Mouse (Mus musculus): ENCODE data around the gene H2-DMb2. TPM values are rescaled to one million over a fixed set of nuclear protein-coding genes. Genes with fewer than 3 reads are reported as not detected.

The H2-DMb2 gene
- polyA plus RNA-seq, 1 experiment from 2014 or later, result not detected

DNA sequence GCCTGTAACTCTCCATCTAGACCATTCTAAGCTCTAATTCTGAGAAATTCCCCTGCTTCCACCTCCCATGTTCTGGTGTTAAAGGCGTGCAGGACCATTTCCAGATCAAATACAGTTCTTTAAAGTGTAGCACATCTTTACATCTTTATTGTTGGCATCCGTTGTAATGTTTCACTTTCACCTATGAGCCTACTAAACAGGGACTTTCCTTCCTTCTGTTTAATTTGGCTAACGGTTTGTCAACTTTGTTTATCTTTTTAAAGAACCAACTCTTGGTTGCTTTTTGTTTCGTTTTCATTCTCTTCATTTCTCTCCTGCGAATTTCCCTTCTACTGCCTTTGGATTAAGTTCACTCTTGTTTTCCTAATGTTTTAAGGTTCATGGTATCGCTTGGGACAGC, 40.3 kb upstream of the H2-DMb2 start:
- H3K27ac ChIP-seq (ENCODE audit: low read depth, low read length), result no peak overlapping the region
- no peaks in the 10 kb centered on the region for H3K4me1 ChIP-seq (replicated peaks; ENCODE audit: control insufficient read depth, insufficient read depth, low read length)
- ATAC-seq (ENCODE audit: low FRiP score), result no peak
- H3K9ac ChIP-seq (ENCODE audit: low read depth, low read length), result no peak overlapping the region
- H3K27me3 ChIP-seq (ENCODE audit: control insufficient read depth, insufficient read depth, low read length), result no peaks in the 10 kb centered on the region
- WGBS, result 88% methylated on average over 6 of the region's 6 CpGs
- H3K9me3 ChIP-seq (ENCODE audit: control insufficient read depth, low read length), result no peaks in the 10 kb centered on the region
- no peaks in the 10 kb centered on the region for H3K36me3 ChIP-seq (ENCODE audit: control insufficient read depth, insufficient read depth, low read length)
- DNase-seq (ENCODE audit: low spot score), result no peak
- H3K4me2 ChIP-seq (replicated peaks; ENCODE audit: low read depth, low read length), result no peak overlapping the region
- no peak overlapping the region for H3K4me3 ChIP-seq (ENCODE audit: low read depth, low read length)

DNA sequence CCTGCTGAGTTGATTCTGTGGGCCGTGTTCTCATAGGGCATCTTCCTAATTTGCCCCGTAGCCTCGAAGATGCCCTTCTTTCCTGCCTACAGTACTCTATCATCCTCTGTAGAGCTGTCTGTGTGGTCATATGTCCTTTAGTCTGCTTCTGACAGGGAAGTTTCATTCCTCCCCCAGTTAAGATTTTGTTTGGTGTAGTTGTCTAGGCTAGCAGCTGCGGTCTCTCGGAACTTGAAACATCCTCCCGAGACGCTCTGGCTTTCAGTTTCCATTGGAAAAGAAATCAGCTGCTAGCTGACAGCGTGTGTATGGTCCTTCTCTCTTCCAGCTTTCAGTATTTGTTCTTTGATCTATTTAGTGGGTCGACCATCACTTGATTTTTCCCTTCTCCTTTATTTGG, 38.3 kb upstream of the H2-DMb2 start:
- no peak overlapping the region for H3K4me3 ChIP-seq (ENCODE audit: low read depth, low read length)
- WGBS, result 88% methylated on average over 9 of the region's 9 CpGs
- no peak overlapping the region for H3K27ac ChIP-seq (ENCODE audit: low read depth, low read length)
- no peaks in the 10 kb centered on the region for H3K27me3 ChIP-seq (ENCODE audit: control insufficient read depth, insufficient read depth, low read length)
- H3K9ac ChIP-seq (ENCODE audit: low read depth, low read length), result no peak overlapping the region
- no peak overlapping the region for H3K4me2 ChIP-seq (replicated peaks; ENCODE audit: low read depth, low read length)
- H3K36me3 ChIP-seq (ENCODE audit: control insufficient read depth, insufficient read depth, low read length), result no peaks in the 10 kb centered on the region
- no peaks in the 10 kb centered on the region for H3K9me3 ChIP-seq (ENCODE audit: control insufficient read depth, low read length)
- ATAC-seq (ENCODE audit: low FRiP score) (no peak), DNase-seq (ENCODE audit: low spot score) (no peak)
- H3K4me1 ChIP-seq (replicated peaks; ENCODE audit: control insufficient read depth, insufficient read depth, low read length), result no peaks in the 10 kb centered on the region

DNA sequence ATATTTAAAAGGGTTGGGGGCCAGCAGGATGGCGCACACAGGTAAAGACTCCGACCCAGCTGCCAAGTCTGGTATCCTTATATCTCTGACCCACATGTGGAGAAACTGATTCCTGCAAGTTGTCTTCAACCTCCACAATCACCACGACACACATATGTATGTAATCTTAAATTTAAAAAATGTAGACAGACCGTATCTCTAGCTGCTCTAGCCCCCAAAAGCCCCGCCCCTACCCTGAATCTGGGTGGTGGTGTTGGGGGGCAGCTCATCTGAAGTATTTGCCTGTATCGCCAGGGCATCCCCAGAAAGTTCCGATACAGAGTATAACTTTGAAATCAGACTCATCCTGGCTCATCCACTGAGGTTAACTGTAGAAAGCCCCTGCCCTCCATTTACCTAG, 36.6 kb upstream of the H2-DMb2 start:
- Histone ChIP-seq H3K9me3 (ENCODE audit: control insufficient read depth, low read length) (no peaks in the 10 kb centered on the region), H3K4me2 (replicated peaks; ENCODE audit: low read depth, low read length) (no peak overlapping the region), H3K9ac (ENCODE audit: low read depth, low read length) (no peak overlapping the region), H3K27me3 (ENCODE audit: control insufficient read depth, insufficient read depth, low read length) (no peaks in the 10 kb centered on the region), H3K4me3 (ENCODE audit: low read depth, low read length) (no peak overlapping the region), H3K36me3 (ENCODE audit: control insufficient read depth, insufficient read depth, low read length) (peaks cover 1% of the 10 kb centered on the region; the same call in 1 of the 2 replicates), H3K27ac (ENCODE audit: low read depth, low read length) (no peak overlapping the region), H3K4me1 (replicated peaks; ENCODE audit: control insufficient read depth, insufficient read depth, low read length) (no peaks in the 10 kb centered on the region)
- WGBS, result 88% methylated on average over 7 of the region's 7 CpGs
- DNase-seq (ENCODE audit: low spot score) (no peak), ATAC-seq (ENCODE audit: low FRiP score) (no peak)

DNA sequence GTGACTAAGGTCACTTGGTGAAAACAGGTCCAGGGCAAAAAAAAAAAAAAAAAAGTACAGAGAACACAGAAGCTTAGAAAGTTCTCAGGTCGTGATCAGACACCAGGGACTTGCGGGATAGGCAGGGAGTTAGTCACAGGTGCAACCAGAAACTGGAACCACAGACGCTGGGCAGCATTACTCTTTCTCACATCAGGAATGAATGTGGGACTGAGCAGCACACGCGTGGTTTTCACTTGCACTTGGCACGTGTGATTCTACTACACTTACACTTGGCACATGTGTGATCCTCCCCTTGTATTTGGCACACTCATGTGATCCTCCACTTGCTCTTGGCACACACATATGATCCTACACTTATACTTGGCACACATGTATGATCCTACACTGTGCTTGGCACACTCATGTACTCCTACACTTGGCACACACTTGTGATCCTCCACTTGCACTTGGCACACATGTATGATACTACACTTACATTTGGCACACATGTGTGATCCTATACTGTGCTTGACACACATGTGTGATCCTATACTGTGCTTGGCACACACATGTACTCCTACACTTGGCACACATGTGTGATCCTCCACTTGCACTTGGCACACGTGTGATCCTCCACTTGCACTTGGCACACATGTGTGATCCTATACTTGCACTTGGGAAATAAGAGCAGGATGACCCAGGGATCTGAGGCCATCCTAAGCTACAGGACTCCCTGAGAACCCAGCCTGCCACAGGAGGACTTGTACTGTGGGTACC, 35.8 kb upstream of the H2-DMb2 start:
- H3K36me3 ChIP-seq (ENCODE audit: control insufficient read depth, insufficient read depth, low read length), result peaks cover 7% of the 10 kb centered on the region; the same call in 1 of the 2 replicates
- ATAC-seq (ENCODE audit: low FRiP score) (no peak), DNase-seq (ENCODE audit: low spot score) (no peak)
- no peak overlapping the region for H3K4me2 ChIP-seq (replicated peaks; ENCODE audit: low read depth, low read length)
- no peak overlapping the region for H3K4me3 ChIP-seq (ENCODE audit: low read depth, low read length)
- 91% methylated on average over 7 of the region's 7 CpGs for WGBS
- H3K9me3 ChIP-seq (ENCODE audit: control insufficient read depth, low read length), result no peaks in the 10 kb centered on the region
- no peak overlapping the region for H3K27ac ChIP-seq (ENCODE audit: low read depth, low read length)
- no peaks in the 10 kb centered on the region for H3K27me3 ChIP-seq (ENCODE audit: control insufficient read depth, insufficient read depth, low read length)
- no peak overlapping the region for H3K9ac ChIP-seq (ENCODE audit: low read depth, low read length)
- H3K4me1 ChIP-seq (replicated peaks; ENCODE audit: control insufficient read depth, insufficient read depth, low read length), result no peaks in the 10 kb centered on the region

DNA sequence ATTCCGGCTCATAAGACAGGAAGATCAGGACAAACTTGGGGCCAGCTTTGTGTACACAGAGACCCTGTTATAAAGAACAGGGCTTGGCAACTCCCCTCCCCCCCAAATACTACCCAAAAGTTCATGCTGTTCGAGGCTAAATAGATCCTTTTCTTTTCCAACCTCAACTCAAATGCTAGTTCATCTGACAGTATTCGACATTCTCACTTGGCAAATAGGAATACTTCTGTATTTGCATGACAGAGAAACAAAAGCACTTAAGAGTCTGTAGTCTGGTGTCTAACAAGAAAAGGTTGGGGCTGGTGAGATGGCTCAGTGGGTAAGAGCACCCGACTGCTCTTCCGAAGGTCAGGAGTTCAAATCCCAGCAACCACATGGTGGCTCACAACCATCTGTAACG, 34.6 kb upstream of the H2-DMb2 start:
- Histone ChIP-seq H3K4me1 (replicated peaks; ENCODE audit: control insufficient read depth, insufficient read depth, low read length) (no peaks in the 10 kb centered on the region), H3K27ac (ENCODE audit: low read depth, low read length) (no peak overlapping the region), H3K4me2 (replicated peaks; ENCODE audit: low read depth, low read length) (no peak overlapping the region), H3K9me3 (ENCODE audit: control insufficient read depth, low read length) (no peaks in the 10 kb centered on the region), H3K36me3 (ENCODE audit: control insufficient read depth, insufficient read depth, low read length) (peaks cover 19% of the 10 kb centered on the region), H3K9ac (ENCODE audit: low read depth, low read length) (no peak overlapping the region), H3K27me3 (ENCODE audit: control insufficient read depth, insufficient read depth, low read length) (no peaks in the 10 kb centered on the region), H3K4me3 (ENCODE audit: low read depth, low read length) (no peak overlapping the region)
- WGBS, result 87% methylated on average over 5 of the region's 6 CpGs
- no peak for DNase-seq (ENCODE audit: low spot score)
- no peak for ATAC-seq (ENCODE audit: low FRiP score)

DNA sequence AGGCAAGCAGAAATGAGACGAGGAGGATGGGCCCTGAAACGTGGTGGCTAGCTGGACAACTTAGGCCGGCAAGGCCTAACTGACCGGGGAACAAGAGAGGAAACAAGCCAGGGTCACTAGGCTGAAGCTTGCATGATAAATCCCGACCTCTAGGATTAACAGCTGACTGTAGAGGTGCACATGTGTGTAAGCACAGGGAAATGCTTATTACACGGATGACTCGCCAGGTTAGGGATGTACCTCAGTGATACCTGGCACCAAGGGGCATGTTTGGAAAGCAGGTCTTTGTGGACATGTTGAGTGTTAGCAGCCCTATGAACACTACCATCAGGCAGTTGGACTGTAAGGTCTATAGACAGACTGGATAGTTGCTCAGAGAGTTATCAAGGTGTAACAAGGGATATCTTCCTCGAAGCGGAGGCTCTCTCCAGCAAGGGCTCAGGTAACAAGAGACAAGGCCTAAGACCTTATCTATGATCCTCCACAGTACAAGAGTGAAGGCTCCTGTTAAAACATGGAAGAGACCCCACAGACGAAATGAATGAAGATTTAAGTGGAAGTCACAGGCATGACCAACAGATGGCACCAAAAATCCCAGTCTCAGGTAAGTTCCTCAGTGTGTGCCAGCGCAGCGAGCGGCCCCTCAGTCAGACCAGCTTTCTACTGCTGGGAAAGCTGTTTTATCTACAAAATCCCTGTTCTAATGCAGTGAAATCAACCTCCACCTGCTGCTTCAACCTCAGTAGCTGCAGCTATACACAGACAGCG, 33.9 kb upstream of the H2-DMb2 start:
- no peak overlapping the region for H3K27ac ChIP-seq (ENCODE audit: low read depth, low read length)
- no peaks in the 10 kb centered on the region for H3K9me3 ChIP-seq (ENCODE audit: control insufficient read depth, low read length)
- no peaks in the 10 kb centered on the region for H3K4me1 ChIP-seq (replicated peaks; ENCODE audit: control insufficient read depth, insufficient read depth, low read length)
- H3K4me3 ChIP-seq (ENCODE audit: low read depth, low read length), result no peak overlapping the region
- H3K27me3 ChIP-seq (ENCODE audit: control insufficient read depth, insufficient read depth, low read length), result no peaks in the 10 kb centered on the region
- DNase-seq (ENCODE audit: low spot score) (no peak), ATAC-seq (ENCODE audit: low FRiP score) (no peak)
- H3K9ac ChIP-seq (ENCODE audit: low read depth, low read length), result no peak overlapping the region
- 83% methylated on average over 14 of the region's 14 CpGs for WGBS
- no peak overlapping the region for H3K4me2 ChIP-seq (replicated peaks; ENCODE audit: low read depth, low read length)
- peaks cover 25% of the 10 kb centered on the region for H3K36me3 ChIP-seq (ENCODE audit: control insufficient read depth, insufficient read depth, low read length)

DNA sequence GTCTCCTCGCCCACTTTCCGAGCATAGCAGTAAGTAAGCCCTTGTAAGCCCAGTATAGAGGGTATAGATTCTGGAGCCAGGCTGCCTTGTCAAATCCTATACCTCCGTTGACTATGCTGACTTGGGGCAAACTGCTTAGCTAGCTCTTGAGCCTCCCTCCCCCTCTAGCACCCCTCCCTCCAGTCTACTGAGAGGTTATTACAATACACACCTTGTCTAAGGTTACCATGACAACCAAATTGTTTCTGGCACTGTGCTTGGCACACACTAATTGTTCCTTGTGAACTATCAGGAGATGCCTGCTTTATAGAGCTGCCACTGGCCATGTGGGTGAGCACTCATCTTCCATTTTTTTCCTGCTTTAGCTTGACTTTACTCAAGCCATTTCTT, 33.3 kb upstream of the H2-DMb2 start:
- no peak overlapping the region for H3K9ac ChIP-seq (ENCODE audit: low read depth, low read length)
- H3K9me3 ChIP-seq (ENCODE audit: control insufficient read depth, low read length), result no peaks in the 10 kb centered on the region
- H3K36me3 ChIP-seq (ENCODE audit: control insufficient read depth, insufficient read depth, low read length), result peaks cover 28% of the 10 kb centered on the region
- no peak overlapping the region for H3K4me3 ChIP-seq (ENCODE audit: low read depth, low read length)
- WGBS, result 77% methylated on average over 3 of the region's 3 CpGs
- H3K27me3 ChIP-seq (ENCODE audit: control insufficient read depth, insufficient read depth, low read length), result no peaks in the 10 kb centered on the region
- H3K4me1 ChIP-seq (replicated peaks; ENCODE audit: control insufficient read depth, insufficient read depth, low read length), result no peaks in the 10 kb centered on the region
- ATAC-seq (ENCODE audit: low FRiP score) (0 out of 2 replicates have a peak, but pooled peaks have one; percentile 27), DNase-seq (ENCODE audit: low spot score) (peak; percentile 28)
- no peak overlapping the region for H3K4me2 ChIP-seq (replicated peaks; ENCODE audit: low read depth, low read length)
- no peak overlapping the region for H3K27ac ChIP-seq (ENCODE audit: low read depth, low read length)

DNA sequence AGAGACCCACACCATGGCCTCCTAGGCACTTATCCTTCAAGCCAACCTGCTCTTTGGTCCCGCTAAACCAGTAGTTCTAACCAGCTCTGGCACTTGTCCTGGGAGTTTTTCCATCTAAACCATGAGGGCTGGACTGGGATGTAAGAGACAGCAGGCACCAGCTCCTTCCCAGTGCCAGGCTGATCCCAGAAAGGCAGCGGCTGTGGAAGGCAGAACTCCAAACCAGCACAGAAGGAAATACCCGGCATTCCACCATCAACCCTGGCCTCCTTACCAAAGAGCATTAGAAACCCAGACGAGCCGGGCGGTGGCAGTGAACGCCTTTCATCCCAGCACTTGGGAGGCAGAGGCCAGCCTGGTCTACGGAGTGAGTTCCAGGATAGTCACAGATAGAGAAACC, 32.8 kb upstream of the H2-DMb2 start:
- no peaks in the 10 kb centered on the region for H3K4me1 ChIP-seq (replicated peaks; ENCODE audit: control insufficient read depth, insufficient read depth, low read length)
- no peak overlapping the region for H3K27ac ChIP-seq (ENCODE audit: low read depth, low read length)
- H3K36me3 ChIP-seq (ENCODE audit: control insufficient read depth, insufficient read depth, low read length), result peaks cover 32% of the 10 kb centered on the region
- H3K9ac ChIP-seq (ENCODE audit: low read depth, low read length), result no peak overlapping the region
- 64% methylated on average over 8 of the region's 8 CpGs for WGBS
- no peak overlapping the region for H3K4me3 ChIP-seq (ENCODE audit: low read depth, low read length)
- no peak for ATAC-seq (ENCODE audit: low FRiP score)
- no peak overlapping the region for H3K4me2 ChIP-seq (replicated peaks; ENCODE audit: low read depth, low read length)
- H3K9me3 ChIP-seq (ENCODE audit: control insufficient read depth, low read length), result no peaks in the 10 kb centered on the region
- no peaks in the 10 kb centered on the region for H3K27me3 ChIP-seq (ENCODE audit: control insufficient read depth, insufficient read depth, low read length)
- no peak for DNase-seq (ENCODE audit: low spot score)

DNA sequence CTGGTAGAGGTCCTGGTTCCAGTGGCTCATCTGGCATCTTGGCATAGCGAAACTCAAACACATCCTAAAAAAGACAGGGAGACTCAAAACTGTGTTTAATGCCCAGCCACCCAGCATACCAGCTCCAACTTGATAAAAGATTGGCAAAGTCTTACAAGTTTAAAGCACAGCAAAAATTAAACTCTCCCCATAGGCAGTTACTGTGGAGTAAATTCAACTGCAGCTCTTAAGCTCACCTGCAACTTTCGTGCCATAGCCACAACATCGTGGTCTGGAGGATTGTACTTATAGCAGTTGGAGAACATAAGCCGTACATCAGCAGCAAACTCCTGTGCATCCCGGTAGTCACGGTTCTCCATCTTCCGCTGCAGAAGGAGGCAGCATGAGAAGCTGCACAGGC, 29.0 kb upstream of the H2-DMb2 start:
- no peaks in the 10 kb centered on the region for H3K9me3 ChIP-seq (ENCODE audit: control insufficient read depth, low read length)
- peaks cover 43% of the 10 kb centered on the region for H3K36me3 ChIP-seq (ENCODE audit: control insufficient read depth, insufficient read depth, low read length)
- peaks cover 7% of the 10 kb centered on the region for H3K4me1 ChIP-seq (replicated peaks; ENCODE audit: control insufficient read depth, insufficient read depth, low read length)
- DNase-seq (ENCODE audit: low spot score), result no peak
- H3K4me3 ChIP-seq (ENCODE audit: low read depth, low read length), result no peak overlapping the region
- H3K27ac ChIP-seq (ENCODE audit: low read depth, low read length), result no peak overlapping the region
- no peaks in the 10 kb centered on the region for H3K27me3 ChIP-seq (ENCODE audit: control insufficient read depth, insufficient read depth, low read length)
- H3K9ac ChIP-seq (ENCODE audit: low read depth, low read length), result no peak overlapping the region
- ATAC-seq (ENCODE audit: low FRiP score), result no peak
- WGBS, result 96% methylated on average over 7 of the region's 7 CpGs
- H3K4me2 ChIP-seq (replicated peaks; ENCODE audit: low read depth, low read length), result no peak overlapping the region
